Mouse (Mus musculus) olfactory bulb, adult 2 months (tissue): ENCODE measurements around the gene Dusp3. TPM values are rescaled to one million over a fixed set of nuclear protein-coding genes. Genes with fewer than 3 reads are reported as not detected.
A peak's percentile ranks its signal among the peaks of the same experiment; 100 is the strongest.

ENCODE experiments used
- H3K27ac ChIP-seq: fragments of 200-500 bp; 2 replicates; pipeline ENCODE4 v1.5.1; 2012; ENCODE audit warnings: low read depth, low read length; ENCODE audit not compliant: insufficient read depth
- H3K4me1 ChIP-seq: fragments of 200-500 bp; 2 replicates; pipeline ENCODE4 v1.6.1; 2012; ENCODE audit warnings: low read length; ENCODE audit not compliant: control insufficient read depth, insufficient read depth
- H3K4me3 ChIP-seq: fragments of 200-500 bp; 2 replicates; pipeline ENCODE4 v1.5.1; 2012; ENCODE audit warnings: mild to moderate bottlenecking, low read depth, low read length, moderate library complexity; ENCODE audit not compliant: insufficient read depth
- CTCF ChIP-seq: fragments of 200-500 bp; IDR thresholded peaks from 2 replicates; pipeline ENCODE4 v1.5.1; 2012; ENCODE audit warnings: low read depth, mild to moderate bottlenecking, low read length, moderate library complexity; ENCODE audit not compliant: insufficient read depth
- POLR2A ChIP-seq: fragments of 200-500 bp; IDR thresholded peaks from 2 replicates; pipeline ENCODE4 v1.6.1; 2012; ENCODE audit warnings: mild to moderate bottlenecking, low read depth, low read length, moderate library complexity; ENCODE audit not compliant: insufficient read depth
- WGBS: fragments of 180-500 bp; shearing (Covaris S2); methylation state at CpG from one replicate; pipeline ENCODE4 v1.1.7; 2018; 5-methylcytosine and 5-hydroxymethylcytosine counted together
- polyA plus RNA-seq: library from polyadenylated mRNA; stranded (reverse); fragments of >200 nt; gene quantifications from 2 replicates; pipeline ENCODE4 v1.2.4, GENCODE M21; 2012; ENCODE audit warnings: low replicate concordance; ENCODE audit not compliant: missing spikeins, insufficient read depth, insufficient read length

The Dusp3 gene
- not detected in 2 replicates for polyA plus RNA-seq

GRCm38 (mm10) chr11:101986913-101987312, at the start of gene Dusp3:
Gene Dusp3 (minus strand): TSS chr11:101987013.
- Histone ChIP-seq H3K4me1 (peaks cover 16% of the 10 kb centered on the region), H3K27ac (no peak within 1 kb of the TSS), H3K4me3 (no peak within 1 kb of the TSS)
- WGBS: 83% methylated on average over 3 of the region's 3 CpGs
- no peak for TF ChIP-seq POLR2A
- TF ChIP-seq CTCF: no peak

DNA sequence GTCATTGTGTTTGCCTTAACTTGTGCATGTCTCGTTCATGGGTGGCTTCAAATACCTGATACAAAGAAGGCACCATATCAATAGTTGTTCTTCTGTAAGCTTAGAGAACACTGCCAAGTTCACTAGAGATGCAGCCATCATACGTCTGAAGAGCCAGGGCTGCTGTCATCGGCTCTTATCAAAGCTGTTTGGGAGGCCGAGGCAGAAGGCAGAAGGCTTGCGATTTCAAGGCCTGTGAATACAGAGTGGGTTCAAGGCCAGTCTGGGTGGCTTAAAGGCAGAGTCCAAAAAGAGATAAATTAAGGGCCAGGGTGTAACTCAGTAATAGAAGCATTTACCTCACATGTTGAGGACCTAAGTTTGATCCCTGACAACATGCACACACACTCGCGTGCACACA, 49.5 kb upstream of the Dusp3 start:
- 92% methylated on average over 7 of the region's 7 CpGs for WGBS
- Histone ChIP-seq H3K4me3 (no peak overlapping the region), H3K4me1 (no peaks in the 10 kb centered on the region), H3K27ac (no peak overlapping the region)
- TF ChIP-seq POLR2A: no peak
- TF ChIP-seq CTCF: no peak

GRCm38 (mm10) chr11:102035456-102035960, 48.7 kb upstream of the Dusp3 start:
- TF ChIP-seq CTCF (no peak), POLR2A (no peak)
- 86% methylated on average over 5 of the region's 5 CpGs for WGBS
- Histone ChIP-seq H3K4me1 (no peaks in the 10 kb centered on the region), H3K27ac (no peak overlapping the region), H3K4me3 (no peak overlapping the region)

GRCm38 (mm10) chr11:102034887-102035286, 48.1 kb upstream of the Dusp3 start:
- Histone ChIP-seq H3K4me3 (no peak overlapping the region), H3K4me1 (no peaks in the 10 kb centered on the region), H3K27ac (no peak overlapping the region)
- 49% methylated on average over 8 of the region's 8 CpGs for WGBS
- TF ChIP-seq POLR2A (no peak), CTCF (no peak)

- H3K4me1 ChIP-seq: peaks cover 3% of the 10 kb centered on the region; the same call in 1 of the 2 replicates
- no peak overlapping the region for H3K27ac ChIP-seq
- H3K4me3 ChIP-seq: no peak overlapping the region
- WGBS: 95% methylated on average over 12 of the region's 12 CpGs
- TF ChIP-seq POLR2A: no peak
- no peak for TF ChIP-seq CTCF
Measured at GRCm38 (mm10) chr11:102033055-102033591, 46.3 kb upstream of the Dusp3 start.

DNA sequence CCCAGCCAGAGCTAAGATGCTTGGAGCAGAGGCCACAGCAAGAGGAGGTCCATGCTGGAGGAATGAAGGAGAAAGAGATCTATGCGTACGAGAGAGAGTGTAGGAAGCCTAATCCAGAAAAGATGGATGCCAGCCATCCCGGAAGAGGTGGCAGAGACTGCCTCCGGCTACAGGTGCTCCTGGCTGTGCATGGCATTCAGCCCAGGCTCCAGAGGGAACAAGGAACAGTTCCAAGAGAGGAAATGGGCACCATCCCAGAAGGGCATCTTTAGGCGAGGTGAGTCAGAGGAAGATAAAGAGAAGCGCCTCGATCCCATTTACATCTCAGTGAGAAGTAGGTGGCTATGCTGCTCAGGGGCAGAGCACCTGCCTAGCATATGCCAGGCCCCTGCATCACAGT, 44.3 kb upstream of the Dusp3 start:
- Histone ChIP-seq H3K27ac (no peak overlapping the region), H3K4me3 (no peak overlapping the region), H3K4me1 (peaks cover 9% of the 10 kb centered on the region; the same call in 1 of the 2 replicates)
- WGBS: 43% methylated on average over 7 of the region's 7 CpGs
- TF ChIP-seq CTCF: no peak
- TF ChIP-seq POLR2A: no peak

DNA sequence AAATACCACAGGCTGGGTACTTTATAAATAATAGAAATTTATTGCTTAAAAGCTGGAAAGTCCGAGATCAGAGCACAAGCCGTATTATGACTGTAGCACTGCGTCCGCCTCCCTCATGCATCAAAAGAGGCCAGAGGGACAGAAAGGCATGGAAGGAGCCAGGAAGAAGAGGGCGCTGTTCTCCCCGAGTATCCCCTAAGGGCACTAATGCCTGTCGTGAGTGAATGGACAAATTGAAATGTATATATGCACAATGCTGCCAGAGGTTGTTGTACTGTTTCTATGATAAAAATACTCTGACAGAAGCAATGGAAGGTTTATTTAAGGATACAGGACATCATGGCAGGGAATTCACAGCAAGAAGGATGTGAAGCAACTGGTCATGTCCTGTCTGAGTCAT, 43.2 kb upstream of the Dusp3 start:
- H3K27ac ChIP-seq: no peak overlapping the region
- peaks cover 14% of the 10 kb centered on the region for H3K4me1 ChIP-seq
- WGBS: 46% methylated on average over 7 of the region's 7 CpGs
- no peak for TF ChIP-seq POLR2A
- TF ChIP-seq CTCF: no peak
- no peak overlapping the region for H3K4me3 ChIP-seq

GRCm38 (mm10) chr11:102029304-102029703, 42.5 kb upstream of the Dusp3 start:
- peaks cover 19% of the 10 kb centered on the region for H3K4me1 ChIP-seq
- WGBS: 76% methylated on average over 4 of the region's 4 CpGs
- no peak overlapping the region for H3K4me3 ChIP-seq
- H3K27ac ChIP-seq: no peak overlapping the region
- TF ChIP-seq POLR2A: no peak
- TF ChIP-seq CTCF: no peak

DNA sequence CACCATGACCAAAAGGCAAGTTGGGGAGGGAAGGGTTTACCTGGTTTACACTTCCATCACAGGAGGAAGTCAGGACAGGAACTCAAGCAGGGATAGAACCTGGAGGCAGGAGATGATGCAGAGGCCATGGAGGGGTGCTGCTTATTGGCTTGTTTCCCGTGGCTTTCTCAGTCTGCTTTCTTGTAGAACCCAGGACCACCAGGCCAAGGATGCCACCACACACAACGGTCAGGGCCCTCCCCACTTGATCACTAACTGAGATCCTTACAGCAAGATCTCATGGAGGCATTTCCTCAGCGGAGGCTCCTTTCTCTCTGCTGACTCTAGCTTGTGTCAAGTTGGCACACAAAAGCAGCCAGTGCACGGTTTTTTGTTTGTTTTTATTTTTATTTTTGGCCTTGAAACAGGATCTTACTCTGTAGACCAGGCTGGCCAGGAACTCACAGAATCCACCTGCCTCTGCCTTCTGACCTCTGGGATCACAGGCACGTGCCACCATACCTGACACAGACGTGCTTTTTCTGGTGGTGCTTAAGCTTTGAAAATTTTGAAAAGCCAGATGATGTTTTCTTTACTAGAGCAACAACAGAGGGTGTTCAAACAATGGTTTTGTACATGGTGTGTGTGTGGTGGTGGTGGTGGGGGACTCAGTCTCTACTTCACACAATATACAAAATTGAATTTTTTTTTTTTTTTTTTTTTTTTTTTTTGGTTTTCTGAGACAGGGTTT, 41.4 kb upstream of the Dusp3 start, which contains the start of gene Mpp3:
Gene Mpp3 (minus strand): TSS at position 375 of the 730 bp plus-strand sequence.
- peak within 1 kb of the TSS; percentile 73; the same call in 1 of the 2 replicates for H3K4me3 ChIP-seq
- peak within 1 kb of the TSS; percentile 13 for H3K27ac ChIP-seq
- peaks cover 25% of the 10 kb centered on the region for H3K4me1 ChIP-seq
- WGBS: 64% methylated on average over 6 of the region's 6 CpGs
- TF ChIP-seq CTCF: no peak
- no peak for TF ChIP-seq POLR2A
